Comparison of ENCODE assay signal across 7 mouse cellular contexts in genomic region chr2:60825690-60826089, GRCm38 (mm10).
DNase-seq lines count a peak whose midpoint lies in the region.

No protein-coding gene starts in this region.

- peak; percentile 55 to 56 for DNase-seq in kidney, postnatal 25 days
- DNase-seq in kidney, adult 18-20 months = no peak
- peak; percentile 39 for DNase-seq in Muller cell, postnatal 12 days (ENCODE audit: inconsistent ontology term)
- peak; percentile 52 for DNase-seq in gastrocnemius, postnatal 25 days
- peak; percentile 78 for DNase-seq in lung, postnatal 25 days (ENCODE audit: low spot score)
- DNase-seq in right cerebral cortex, postnatal 36 days (ENCODE audit: low spot score in 2 of 2) = no peak
- no peak for DNase-seq in spleen, postnatal 14 days (ENCODE audit: low spot score in 2 of 2)

Comparison
In these comparisons a context has a peak if more than half of its experiments do, and no peak if none do; other contexts are left out.
1. DNase-seq: peak in kidney, postnatal 25 days (2 of 2), Muller cell, postnatal 12 days (single experiment), gastrocnemius, postnatal 25 days (single experiment) and lung, postnatal 25 days (single experiment); none in kidney, adult 18-20 months (single experiment), right cerebral cortex, postnatal 36 days (0 of 2) and spleen, postnatal 14 days (0 of 2).